Mouse (Mus musculus): ENCODE results near the gene Cux2.

Gene Cux2

DNA sequence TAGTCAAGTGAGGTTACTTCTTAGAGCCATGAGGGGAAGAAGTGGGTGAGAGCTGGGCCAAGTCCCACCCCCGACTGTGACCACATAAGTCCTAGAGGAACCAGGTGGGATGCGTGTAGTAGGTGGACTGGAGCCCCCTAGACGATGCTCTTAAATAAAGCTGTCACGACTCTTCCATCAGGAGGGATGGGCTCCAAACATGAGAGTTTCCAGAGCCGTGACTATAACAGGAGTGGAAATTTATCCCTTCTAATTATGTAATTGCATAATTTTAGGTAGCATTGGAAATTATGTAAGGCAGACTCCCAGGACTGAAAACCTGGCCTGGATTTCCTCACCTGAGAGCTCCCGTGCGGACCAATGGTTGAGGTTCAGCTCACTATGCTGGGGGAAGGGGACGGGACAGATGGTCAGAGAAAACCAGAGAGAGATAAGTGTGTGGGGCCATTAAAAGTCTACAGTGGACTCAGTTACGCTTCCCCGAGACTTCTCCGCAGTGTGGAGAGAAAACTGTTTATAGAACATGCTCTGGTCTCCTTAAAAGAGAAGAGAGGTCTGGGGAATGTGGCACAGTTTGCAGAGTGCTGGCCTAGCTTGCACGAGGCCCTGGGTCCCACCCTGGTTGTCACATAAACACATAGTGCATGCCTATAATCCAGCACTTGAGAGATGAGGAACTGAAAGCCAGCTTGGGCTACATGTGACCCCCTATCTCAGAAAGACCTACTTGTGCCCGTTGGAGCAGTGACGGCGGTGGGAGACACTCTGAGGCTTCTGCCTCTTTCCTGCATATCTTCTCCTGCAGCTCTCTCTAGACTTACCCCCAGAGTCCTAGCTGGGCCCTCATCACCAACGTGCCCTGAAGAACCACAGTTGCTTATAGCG is 126.7 kb downstream of the Cux2 start:
- DNase-seq (ENCODE audit: low spot score in 2 of 2) = no peak

- no peak for DNase-seq (ENCODE audit: low spot score in 2 of 2)
Measured at GRCm38 (mm10) chr5:121919216-121919615, 130.7 kb downstream of the Cux2 start.

DNA sequence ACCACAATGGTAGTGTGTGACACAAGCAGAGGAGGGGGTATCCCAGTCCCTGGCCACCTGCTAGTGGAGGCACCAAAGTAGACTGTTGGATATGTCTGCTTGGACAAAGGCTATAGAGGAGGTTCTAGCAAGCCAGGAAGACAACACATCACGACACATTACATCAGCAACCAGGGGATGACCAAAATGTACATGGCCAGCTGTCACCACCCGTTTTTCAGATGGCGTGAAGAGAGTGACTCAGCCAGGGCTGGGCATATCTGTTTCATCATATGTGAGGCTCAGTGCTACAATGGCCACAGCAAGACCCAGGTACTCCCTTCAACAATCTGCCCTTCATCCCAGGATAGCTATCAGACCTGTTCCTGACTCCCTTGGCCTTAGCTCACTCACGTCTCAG is 133.1 kb downstream of the Cux2 start:
- no peak for DNase-seq (ENCODE audit: low spot score in 2 of 2)

- DNase-seq (ENCODE audit: low spot score in 2 of 2) = peak in 1 of 2 experiments; percentile 49
Measured at GRCm38 (mm10) chr5:121913999-121914398, 135.9 kb downstream of the Cux2 start.

- no peak for DNase-seq (ENCODE audit: low spot score in 2 of 2)
Measured at GRCm38 (mm10) chr5:121909226-121909985, 140.5 kb downstream of the Cux2 start.

DNA sequence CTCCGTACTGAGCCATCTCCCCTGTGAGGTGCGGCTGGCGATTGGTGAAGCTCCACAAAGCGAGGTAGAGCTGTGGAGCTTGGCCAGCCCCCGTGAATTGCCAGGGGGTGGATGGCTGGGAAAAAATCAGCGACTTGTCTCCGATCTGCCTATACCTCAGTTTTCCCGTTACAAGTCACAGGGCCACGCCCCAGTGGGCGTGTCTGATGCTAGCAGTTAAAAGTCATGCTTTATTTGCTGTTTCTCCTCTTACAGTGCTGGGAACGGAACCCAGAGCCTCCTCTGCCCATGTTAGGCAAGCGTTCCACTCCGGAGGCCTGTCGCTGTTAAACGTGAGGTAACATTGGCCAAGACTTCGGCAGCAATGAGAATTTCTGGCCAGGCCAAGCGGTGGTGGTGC is 144.2 kb downstream of the Cux2 start:
- no peak for DNase-seq (ENCODE audit: low spot score in 2 of 2)

DNA sequence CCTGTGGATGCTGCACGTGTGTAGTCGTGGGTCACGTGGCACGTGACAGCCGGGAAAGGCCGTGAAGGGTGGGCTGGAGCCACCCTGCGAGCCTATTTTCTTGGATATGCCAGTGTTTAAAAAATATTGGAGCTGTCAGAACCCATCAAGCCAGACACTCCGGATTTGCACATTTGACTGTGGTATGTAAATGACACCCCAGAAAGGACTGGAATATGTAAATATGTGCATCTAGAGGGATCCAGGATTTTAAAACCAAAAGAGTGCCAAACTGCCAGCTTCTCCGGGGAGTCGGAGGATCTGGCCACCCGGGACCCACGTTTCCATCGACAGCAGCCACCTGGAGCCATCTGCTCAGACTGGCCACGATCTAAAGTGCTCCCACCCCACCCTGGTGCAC is 145.1 kb downstream of the Cux2 start:
- no peak for DNase-seq (ENCODE audit: low spot score in 2 of 2)

GRCm38 (mm10) chr5:121902809-121903745 is 146.8 kb downstream of the Cux2 start:
- DNase-seq (ENCODE audit: low spot score in 2 of 2) = no peak

- DNase-seq (ENCODE audit: low spot score in 2 of 2) = no peak
Measured at GRCm38 (mm10) chr5:121895117-121895756, 154.7 kb downstream of the Cux2 start.

DNA sequence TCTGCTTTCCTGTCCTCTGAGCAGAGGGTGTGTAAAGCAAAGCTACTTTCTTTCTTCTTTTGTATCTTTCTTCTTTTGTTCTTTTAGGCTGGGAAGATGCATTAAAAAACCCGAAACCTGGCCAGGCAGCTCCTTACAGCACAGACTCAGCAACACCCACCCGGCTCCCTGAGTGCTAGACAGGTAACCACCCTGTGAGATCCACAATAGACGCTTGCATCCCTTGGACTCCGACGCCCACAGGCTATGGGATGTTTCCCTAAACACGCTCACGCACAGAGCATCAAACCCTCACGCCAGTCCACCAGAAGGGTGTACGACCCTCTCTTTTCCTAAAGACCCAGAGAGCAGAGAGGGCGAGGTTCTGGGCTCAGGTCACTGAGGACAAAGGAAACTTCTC is 155.3 kb downstream of the Cux2 start:
- DNase-seq (ENCODE audit: low spot score in 2 of 2) = no peak

DNA sequence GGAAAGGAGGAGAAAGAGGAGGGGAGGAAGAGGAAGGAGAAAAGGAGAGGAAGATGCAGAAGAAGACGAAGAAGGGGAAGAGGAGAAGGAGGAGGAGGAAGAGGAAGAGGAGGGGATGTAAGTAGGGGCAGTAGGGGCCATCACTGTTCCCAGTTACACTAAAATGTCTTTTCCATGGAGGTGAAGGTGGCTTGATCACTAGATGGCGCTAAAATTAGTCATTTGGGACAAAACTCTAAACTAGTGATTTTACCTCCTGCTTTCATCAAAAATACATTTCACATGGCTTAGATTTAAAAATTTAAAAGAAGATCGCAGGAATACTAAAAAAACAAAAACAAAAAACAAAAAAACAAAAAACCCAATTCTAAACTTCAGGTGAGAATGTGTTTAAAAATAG is 156.3 kb downstream of the Cux2 start:
- no peak for DNase-seq (ENCODE audit: low spot score in 2 of 2)

GRCm38 (mm10) chr5:121892281-121892680 is 157.6 kb downstream of the Cux2 start:
- no peak for DNase-seq (ENCODE audit: low spot score in 2 of 2)

DNA sequence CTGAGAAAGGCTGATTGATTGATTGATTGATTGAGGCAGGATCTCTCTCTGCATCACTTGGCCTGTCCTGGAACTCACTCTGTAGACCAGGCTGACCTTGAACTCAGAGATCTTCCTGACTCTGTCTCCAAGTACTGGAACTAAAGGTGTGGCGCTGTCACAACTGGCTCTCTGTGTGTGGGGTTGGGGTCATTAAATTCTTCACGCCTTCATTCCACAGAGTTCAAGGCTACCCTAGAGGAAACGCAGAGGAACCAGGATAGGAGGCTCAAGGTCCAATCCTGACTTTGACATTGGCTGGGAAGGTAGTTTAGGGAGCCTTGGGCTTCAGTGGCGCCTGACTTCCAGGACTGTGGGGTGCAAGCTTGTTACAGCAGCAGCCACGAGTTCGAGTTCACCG is 159.0 kb downstream of the Cux2 start:
- no peak for DNase-seq (ENCODE audit: low spot score in 2 of 2)

GRCm38 (mm10) chr5:121889819-121890362 is 160.0 kb downstream of the Cux2 start:
- DNase-seq (ENCODE audit: low spot score in 2 of 2) = no peak

DNA sequence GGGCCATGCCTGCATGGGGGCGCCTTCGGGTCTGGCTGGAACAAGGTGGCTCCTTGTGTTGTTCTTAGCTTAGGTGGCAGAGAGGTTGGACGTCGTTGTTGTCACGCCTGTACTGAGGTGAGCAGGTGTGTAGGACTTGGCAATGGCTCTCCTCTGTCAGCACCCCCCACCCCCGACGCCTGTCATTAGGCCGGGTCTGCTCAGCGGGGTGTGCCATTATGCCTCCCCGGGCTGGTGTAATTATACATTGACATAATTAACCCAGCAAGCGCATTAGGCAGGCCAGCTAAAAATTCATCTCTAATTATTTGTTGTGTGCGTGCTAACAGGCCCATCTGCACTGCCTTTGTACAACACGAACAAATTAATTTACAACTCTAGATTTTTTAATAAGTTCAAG is 160.5 kb downstream of the Cux2 start:
- no peak for DNase-seq (ENCODE audit: low spot score in 2 of 2)

DNA sequence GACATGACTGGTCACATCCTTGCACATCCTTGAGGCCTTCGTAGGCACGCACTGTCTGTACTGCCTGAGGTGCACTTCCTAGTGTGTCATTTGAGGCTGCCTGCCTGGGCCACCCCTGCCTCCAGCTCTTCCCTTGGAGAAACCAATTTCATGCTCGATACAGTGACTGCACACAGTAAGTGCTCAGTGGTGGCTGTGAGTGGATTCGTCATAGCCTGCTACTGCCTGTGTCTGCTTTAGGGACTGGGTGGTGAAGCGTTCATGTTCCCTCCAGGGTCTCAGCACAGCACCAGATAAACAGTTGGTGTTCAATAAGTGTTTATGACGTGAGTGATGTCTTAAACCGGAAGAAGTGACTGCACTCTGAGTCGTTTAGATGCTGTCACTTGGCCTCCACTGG is 166.5 kb downstream of the Cux2 start:
- no peak for DNase-seq (ENCODE audit: low spot score in 2 of 2)

- no peak for DNase-seq (ENCODE audit: low spot score in 2 of 2)
Measured at GRCm38 (mm10) chr5:121879211-121879610, 170.7 kb downstream of the Cux2 start.

DNA sequence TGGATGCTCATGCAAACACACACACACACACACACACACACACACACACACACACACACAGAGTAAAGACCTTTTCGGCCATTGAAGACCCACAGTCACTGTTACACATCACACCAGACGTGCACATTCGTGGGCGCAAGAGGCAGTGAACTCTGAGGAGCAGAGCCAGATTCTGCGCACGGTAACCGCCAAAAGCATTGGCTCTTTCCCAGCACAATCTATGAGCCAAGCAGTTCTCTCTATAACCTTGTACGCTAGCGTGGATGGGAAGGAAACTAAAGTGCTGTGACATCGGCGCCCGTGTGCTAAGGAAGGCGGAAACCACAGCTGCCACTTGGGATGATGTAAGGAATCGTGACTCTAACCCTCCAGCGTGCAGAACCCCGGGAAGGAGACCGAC is 171.2 kb downstream of the Cux2 start:
- DNase-seq (ENCODE audit: low spot score in 2 of 2) = no peak

DNA sequence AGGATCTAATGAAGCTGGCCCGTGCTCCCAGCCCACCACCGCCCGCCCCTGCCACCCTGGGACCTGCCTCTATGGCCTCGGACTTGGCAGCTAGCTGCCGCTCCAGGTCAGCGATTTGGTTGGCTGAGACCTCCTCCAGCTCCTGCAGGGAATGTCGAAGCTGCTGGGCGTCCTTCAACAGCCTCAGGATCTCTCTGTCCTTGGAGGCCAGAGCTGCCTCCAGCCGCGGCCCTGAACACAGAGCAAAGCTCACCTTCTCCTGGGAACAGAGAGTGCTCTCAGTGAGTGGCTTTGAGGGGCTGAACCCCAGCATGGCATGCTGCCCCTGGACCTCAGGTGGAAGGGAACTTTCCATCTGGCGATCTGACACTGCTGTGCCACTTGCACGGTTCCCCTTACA is 173.0 kb downstream of the Cux2 start:
- DNase-seq (ENCODE audit: low spot score in 2 of 2) = no peak

DNA sequence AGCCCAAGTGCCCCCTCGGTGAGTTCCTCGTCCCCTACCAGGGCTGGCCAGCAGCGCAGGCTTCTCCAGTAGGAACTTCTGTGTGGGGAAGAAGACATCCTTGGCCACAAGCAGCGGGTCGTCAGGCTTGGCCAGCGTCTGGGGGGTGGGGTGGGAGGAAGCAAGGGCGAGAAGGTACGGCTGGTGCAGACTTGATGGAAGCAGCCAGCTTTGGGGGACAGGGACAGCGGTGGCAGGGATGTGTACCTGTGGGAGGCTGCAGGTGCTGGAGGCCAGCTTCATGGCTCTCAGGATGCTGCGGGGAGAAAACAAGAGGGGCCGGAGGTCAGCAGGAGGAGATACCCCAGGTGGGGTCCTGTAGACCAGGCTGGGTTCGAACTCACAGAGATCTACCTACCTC is 174.9 kb downstream of the Cux2 start:
- DNase-seq (ENCODE audit: low spot score in 2 of 2) = no peak

GRCm38 (mm10) chr5:121872158-121872557 is 177.7 kb downstream of the Cux2 start:
- peak; percentile 73 to 88 for DNase-seq (ENCODE audit: low spot score in 2 of 2)

All from urinary bladder, postnatal 4 days (tissue).